Mouse (Mus musculus) gastrocnemius, postnatal 14 days (tissue): ENCODE results near the gene Fbxo17. TPM values are rescaled to one million over a fixed set of nuclear protein-coding genes. Genes with fewer than 3 reads are reported as not detected.

Experiments used
- total RNA-seq, 2 experiments: library from RNA; stranded (reverse); gene quantifications; 2 replicates each; pipeline ENCODE4 v1.2.3; 2021

Fbxo17 gene
- total RNA-seq, 2 experiments from 2014 or later: 5.6 to 7.3 TPM

Other genes with a start within 250 kb of the Fbxo17 start
- not detected for gene Ifnl2, start 206.3 kb upstream of the Fbxo17 start, total RNA-seq
- gene Ifnl3, start 194.0 kb upstream of the Fbxo17 start, total RNA-seq: not detected
- not detected for gene Sycn, start 175.9 kb upstream of the Fbxo17 start, total RNA-seq
- gene Nccrp1, start 169.6 kb upstream of the Fbxo17 start, total RNA-seq: not detected
- 10 to 100 TPM; 15.7 to 18.5 TPM for gene Samd4b, start 118.7 kb upstream of the Fbxo17 start, total RNA-seq
- gene Pak4, start 118.6 kb upstream of the Fbxo17 start, total RNA-seq: 1 to 10 TPM; 2.9 to 4.6 TPM
- not detected for gene Acp7, start 85.5 kb upstream of the Fbxo17 start, total RNA-seq
- 1 to 10 TPM in 1 of 2 experiments, under 1 TPM in 1; 0.82 to 1.4 TPM for gene Fbxo27, start 24.0 kb upstream of the Fbxo17 start, total RNA-seq
- gene Mrps12, start 25.0 kb downstream of the Fbxo17 start, total RNA-seq: 10 to 100 TPM; 43.7 to 48.0 TPM
- 10 to 100 TPM; 19.0 TPM for gene Sars2, start 25.2 kb downstream of the Fbxo17 start, total RNA-seq
- gene Ccer2, start 39.4 kb downstream of the Fbxo17 start, total RNA-seq: not detected
- 10 to 100 TPM; 77.2 to 77.5 TPM for gene Sirt2, start 49.9 kb downstream of the Fbxo17 start, total RNA-seq
- gene Nfkbib, start 50.7 kb downstream of the Fbxo17 start, total RNA-seq: 10 to 100 TPM; 21.2 to 21.3 TPM
- gene Rinl, start 72.2 kb downstream of the Fbxo17 start, total RNA-seq: 1 to 10 TPM in 1 of 2 experiments, under 1 TPM in 1; 0.80 to 1.3 TPM
- gene Hnrnpl, start 91.7 kb downstream of the Fbxo17 start, total RNA-seq: 100 to 1,000 TPM; 158 to 189 TPM
- gene Ech1, start 108.4 kb downstream of the Fbxo17 start, total RNA-seq: 100 to 1,000 TPM; 198 to 334 TPM
- gene Lgals4, start 117.0 kb downstream of the Fbxo17 start, total RNA-seq: 1 to 10 TPM; 2.0 to 4.4 TPM
- gene Lgals7, start 147.0 kb downstream of the Fbxo17 start, total RNA-seq: not detected
- under 1 TPM; 0.10 to 0.13 TPM for gene Capn12, start 164.6 kb downstream of the Fbxo17 start, total RNA-seq
- gene Actn4, start 245.5 kb downstream of the Fbxo17 start, total RNA-seq: 10 to 100 TPM; 68.1 to 85.9 TPM